Mouse (Mus musculus) granulocyte monocyte progenitor cell, adult 5-6 weeks (primary cell): ENCODE measurements around the gene Gm28635. TPM values are rescaled to one million over a fixed set of nuclear protein-coding genes. Genes with fewer than 3 reads are reported as not detected.

Source experiments
- ATAC-seq: replicated peaks from 2 replicates; pipeline ENCODE4 v1.8.0; 2016; ENCODE audit warnings: mild to moderate bottlenecking, moderate TSS enrichment, inconsistent platforms; ENCODE audit not compliant: poor library complexity, severe bottlenecking
- total RNA-seq, 2 experiments: library from RNA; stranded (forward) in 1 of 2; stranded (reverse) in 1 of 2; fragments of 200-712, 200-1000 nt in 1 of 2; fragments of >200 nt in 1 of 2; fragmentation: Nextera tagmentation in 1 of 2; gene quantifications; 2 replicates each; pipeline ENCODE4 v1.2.3; 2014 to 2017

Gm28635 gene
- total RNA-seq, 2 experiments from 2014 or later = not detected

DNA sequence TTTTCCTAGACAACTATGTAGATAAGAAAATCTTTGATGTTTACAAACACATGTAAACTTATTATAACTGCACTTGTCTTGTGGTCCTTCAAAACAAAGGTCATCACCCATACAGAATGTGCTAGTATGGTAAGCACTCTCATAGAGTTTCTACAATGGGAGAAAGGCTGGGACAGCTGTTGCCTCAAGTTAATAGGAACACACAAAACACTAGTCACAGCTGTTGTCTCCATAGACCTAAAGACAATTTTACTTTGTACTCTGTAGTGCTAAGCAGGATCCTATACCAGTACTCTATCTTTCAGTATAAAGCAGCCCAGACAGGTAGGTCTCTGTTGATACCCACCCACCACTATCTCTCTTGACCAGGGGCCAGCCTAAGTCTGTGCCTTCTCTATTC, 37.0 kb downstream of the Gm28635 start:
- no peak for ATAC-seq

- peak; percentile 50 for ATAC-seq
Measured at GRCm38 (mm10) chr2:84638428-84639220, 39.2 kb downstream of the Gm28635 start.

- ATAC-seq = no peak
Measured at GRCm38 (mm10) chr2:84637452-84638165, 40.2 kb downstream of the Gm28635 start.

DNA sequence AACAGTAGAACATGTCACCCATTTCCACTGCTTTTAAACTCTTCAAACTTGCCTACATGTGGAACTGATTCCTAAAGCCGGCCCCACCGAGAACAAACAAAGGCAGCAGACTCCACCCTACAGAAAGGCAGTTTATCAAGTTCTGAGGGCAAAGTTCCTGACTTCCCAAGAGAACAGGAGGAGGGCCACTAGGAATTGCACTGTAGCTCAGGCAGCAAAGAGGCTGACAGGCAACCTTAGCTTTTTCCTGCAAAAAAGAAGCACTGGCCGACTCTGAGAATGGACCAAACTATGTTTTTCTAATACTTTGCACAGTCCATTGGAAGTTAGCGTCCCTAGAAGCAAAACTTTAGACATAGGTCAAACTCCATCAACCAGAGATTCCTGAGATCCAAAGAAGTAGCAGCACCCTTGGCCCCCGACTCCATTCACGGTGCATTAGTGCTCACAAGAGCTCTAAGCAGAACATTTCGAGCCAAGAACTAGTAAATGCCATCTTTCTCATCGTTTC, 41.6 kb downstream of the Gm28635 start:
- ATAC-seq = no peak

- ATAC-seq = peak; percentile 63
Measured at GRCm38 (mm10) chr2:84635611-84636010, 42.2 kb downstream of the Gm28635 start.

DNA sequence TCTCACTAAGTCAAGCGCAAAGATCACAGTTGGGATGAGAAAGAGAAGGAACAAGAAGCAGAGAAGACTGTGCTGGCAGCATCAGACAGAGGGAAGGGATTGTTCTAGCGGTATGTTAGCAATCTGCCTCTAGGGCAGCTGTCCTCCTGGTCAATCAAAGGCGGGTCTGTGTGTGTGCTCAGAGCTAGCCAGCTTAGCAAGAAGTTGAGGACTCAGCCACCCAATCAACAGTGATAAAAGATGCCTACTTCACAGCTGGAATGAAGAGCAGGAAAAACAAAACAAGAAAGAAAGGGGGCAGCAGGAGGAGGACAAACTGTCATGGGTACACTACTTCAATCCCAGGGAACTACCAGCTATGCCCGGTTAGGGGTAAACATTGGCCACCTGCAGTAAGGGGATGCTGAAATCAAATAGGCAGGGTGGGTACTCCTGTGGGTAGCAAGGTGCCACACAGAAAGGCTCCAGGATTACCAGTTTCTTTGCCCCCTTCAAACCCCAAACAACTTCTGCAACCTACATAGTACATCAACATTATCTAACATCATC, 42.8 kb downstream of the Gm28635 start:
- no peak for ATAC-seq

- ATAC-seq = no peak
Measured at GRCm38 (mm10) chr2:84634006-84634405, 43.8 kb downstream of the Gm28635 start.

- 0 out of 2 replicates have a peak, but pooled peaks have one; percentile 12 for ATAC-seq
Measured at GRCm38 (mm10) chr2:84632999-84633398, 44.8 kb downstream of the Gm28635 start.

DNA sequence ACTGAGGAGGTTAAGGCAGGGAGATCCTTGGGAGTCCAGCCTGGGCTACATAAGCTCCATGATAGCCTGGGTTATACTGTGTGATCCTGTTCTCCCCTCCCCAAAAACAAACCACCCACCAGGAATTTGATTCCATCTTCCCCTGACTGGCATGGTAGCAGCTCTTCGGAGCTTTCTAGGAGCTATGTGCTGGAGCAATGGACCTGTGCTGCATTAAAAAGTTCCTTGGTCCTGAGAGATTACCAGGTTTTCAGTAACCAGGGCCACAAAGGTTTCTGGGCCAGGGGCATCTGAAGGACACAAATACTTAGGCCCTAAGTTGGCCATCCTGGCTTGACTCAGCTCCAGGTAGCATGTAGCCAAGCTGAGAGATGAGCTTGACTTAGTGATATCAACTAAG, 45.8 kb downstream of the Gm28635 start:
- no peak for ATAC-seq

- ATAC-seq = no peak
Measured at GRCm38 (mm10) chr2:84627036-84627435, 50.8 kb downstream of the Gm28635 start.

- peak; percentile 59 for ATAC-seq
Measured at GRCm38 (mm10) chr2:84626366-84626975, 51.4 kb downstream of the Gm28635 start.

GRCm38 (mm10) chr2:84624201-84624600, 53.6 kb downstream of the Gm28635 start:
- ATAC-seq = no peak

- peak; percentile 57 for ATAC-seq
Measured at GRCm38 (mm10) chr2:84623428-84624119, 54.3 kb downstream of the Gm28635 start.

DNA sequence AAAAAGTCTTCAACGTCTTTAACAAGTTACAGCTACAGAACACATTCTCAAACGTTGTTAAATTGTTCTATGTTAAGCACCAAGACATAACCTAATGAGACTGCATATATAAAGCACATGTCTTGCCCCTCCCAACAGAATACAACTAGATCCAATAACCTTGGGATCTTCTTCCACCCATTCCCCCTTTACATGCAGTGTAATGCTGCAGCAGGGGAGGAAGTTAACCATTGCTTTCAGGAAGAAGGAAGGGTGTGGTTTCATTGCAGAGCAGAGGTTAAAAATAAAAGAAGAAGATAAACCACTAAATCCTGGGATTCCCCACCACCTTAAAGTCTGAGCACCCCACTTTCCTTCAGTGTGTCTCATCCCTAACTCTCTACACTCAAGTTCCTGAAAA, 55.2 kb downstream of the Gm28635 start:
- peak; percentile 29 for ATAC-seq

- ATAC-seq = no peak
Measured at GRCm38 (mm10) chr2:84619646-84620340, 58.0 kb downstream of the Gm28635 start.

- no peak for ATAC-seq
Measured at GRCm38 (mm10) chr2:84618914-84619313, 58.9 kb downstream of the Gm28635 start.

- peak; percentile 81 for ATAC-seq
Measured at GRCm38 (mm10) chr2:84617637-84618515, 60.0 kb downstream of the Gm28635 start.

DNA sequence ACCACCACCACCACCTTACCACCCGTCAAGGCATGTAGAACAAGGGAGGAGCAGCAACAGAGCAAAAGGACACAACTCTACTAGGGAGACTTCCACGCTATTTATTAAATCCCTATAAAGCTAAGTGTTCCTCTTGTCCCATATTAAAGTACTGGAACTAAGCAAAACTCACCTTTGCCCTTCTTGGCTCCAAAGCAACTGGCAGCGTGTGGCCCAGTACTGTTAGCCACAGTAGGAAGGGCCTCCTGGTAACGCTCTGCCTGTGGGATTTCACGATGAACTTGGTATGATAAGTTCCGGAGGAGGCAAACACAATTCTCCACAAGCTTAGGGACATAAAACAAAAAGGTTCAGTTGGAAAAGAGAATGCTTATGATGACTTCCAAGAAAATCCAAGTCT, 65.1 kb downstream of the Gm28635 start:
- ATAC-seq = no peak

- ATAC-seq = no peak
Measured at GRCm38 (mm10) chr2:84607842-84608241, 70.0 kb downstream of the Gm28635 start.
